Mouse (Mus musculus): ENCODE measurements around the gene Fmo5. TPM values are rescaled to one million over a fixed set of nuclear protein-coding genes. Genes with fewer than 3 reads are reported as not detected.

The Fmo5 gene
- total RNA-seq, 2 experiments from 2014 or later = 2.0 to 2.7 TPM

- DNase-seq (ENCODE audit: low spot score in 2 of 2) = no peak
- intact Hi-C loops (cut with DNase I) = no loop called here
Measured at GRCm38 (mm10) chr3:97666154-97666553, 37.5 kb downstream of the Fmo5 start.

GRCm38 (mm10) chr3:97667093-97667675 lies 38.6 kb downstream of the Fmo5 start:
- intact Hi-C loops (cut with DNase I) = no loop called here
- no peak for DNase-seq (ENCODE audit: low spot score in 2 of 2)

DNA sequence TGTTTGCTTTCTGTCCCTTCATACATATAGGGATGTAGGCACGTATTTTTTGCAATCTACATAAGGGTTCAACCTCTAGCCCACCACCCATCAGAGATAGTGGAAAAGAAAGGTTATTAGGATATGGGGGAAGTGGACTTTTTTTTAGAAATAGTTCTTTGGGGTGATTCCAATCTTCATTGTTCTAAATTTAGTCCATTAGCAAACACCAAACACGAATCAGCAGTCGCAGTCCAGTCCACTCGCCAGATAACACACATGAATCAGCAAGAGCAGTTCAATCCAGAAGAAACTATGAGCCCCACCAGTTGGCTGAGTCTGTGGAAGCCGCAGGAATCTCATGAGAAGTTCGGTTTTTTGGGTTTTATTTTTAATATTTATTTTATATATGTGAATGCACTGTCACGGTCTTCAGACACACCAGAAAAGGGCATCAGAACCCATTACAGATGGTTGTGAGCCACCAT lies 46.1 kb downstream of the Fmo5 start, which contains the start of gene Gm17651:
Gm17651 (minus strand) TSS at position 51 of the 467 bp plus-strand sequence.
- intact Hi-C loops (cut with DNase I) = no loop called here
- no peak for DNase-seq (ENCODE audit: low spot score in 2 of 2)

DNA sequence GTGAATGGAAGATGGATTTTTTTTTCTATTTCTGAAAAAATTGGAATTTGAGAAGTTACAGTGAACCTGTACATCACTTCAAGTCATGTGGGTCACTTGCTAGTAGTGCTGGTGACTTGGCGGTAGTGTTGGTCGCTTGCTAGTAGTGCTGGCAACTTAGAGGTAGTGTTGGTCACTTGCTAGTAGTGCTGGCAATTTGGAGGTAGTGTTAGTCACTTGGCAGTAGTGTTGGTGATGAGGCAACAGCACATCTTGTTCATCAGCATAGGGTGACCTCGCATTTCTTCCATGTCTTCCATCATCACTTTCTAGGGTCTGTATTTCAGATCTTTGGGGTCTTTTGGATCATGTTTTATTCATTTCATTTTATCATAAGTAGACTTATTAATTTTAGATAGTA lies 47.5 kb downstream of the Fmo5 start:
- intact Hi-C loops (cut with DNase I) = no loop called here

GRCm38 (mm10) chr3:97678416-97678815 lies 49.8 kb downstream of the Fmo5 start:
- DNase-seq (ENCODE audit: low spot score in 2 of 2) = no peak
- intact Hi-C loops (cut with DNase I) = no loop called here

More for the DNA sequence above, 47.5 kb downstream of the Fmo5 start:
- no peak for DNase-seq (ENCODE audit: low spot score in 2 of 2)

GRCm38 (mm10) chr3:97680631-97681320 lies 52.2 kb downstream of the Fmo5 start:
- peak; percentile 72 to 78 for DNase-seq (ENCODE audit: low spot score in 2 of 2)
- intact Hi-C loops (cut with DNase I) = loop anchor here (2.0 kb wide), 1 partner anchor 198 kb away; no protein-coding TSS in a partner anchor

DNA sequence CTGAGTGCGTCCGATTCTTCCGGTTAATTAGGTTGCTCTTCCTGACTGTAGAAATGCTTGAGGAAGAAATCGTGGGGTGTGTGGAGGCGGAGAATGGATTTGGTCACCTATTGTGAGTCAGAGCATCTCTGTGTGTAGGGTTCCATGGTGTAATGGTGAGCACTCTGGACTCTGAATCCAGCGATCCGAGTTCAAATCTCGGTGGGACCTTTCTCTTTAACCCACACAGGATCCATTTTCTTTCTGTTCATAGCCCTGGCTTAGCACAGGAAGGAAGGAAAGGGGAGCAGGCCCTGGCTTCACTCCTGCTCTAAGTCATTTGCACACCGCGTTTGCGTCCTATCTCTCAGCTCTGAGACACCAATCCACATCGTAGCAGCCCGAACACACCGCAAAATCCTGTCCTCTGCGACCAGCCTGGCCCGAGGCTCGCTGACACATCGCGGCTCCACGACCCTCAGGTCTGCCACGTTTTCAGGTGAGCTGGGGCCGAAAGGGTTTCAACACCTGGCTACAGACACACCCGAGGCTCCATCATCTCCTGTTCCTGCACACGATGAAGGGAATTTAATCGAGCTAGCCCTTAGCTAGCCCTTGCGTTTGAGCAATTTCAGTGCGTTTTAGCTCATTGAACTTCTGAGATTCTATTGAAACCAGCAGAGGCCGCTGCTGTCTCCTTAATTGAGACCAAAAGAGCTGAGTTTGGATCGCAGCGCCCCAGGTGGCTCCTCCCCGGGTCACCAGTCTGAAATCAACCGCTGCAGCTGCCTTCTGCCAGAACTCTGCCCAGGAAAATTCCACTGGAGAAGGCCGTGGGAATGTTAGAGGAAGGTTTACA lies 52.9 kb downstream of the Fmo5 start:
- peak; percentile 67 to 76 for DNase-seq (ENCODE audit: low spot score in 2 of 2)

GRCm38 (mm10) chr3:97682159-97682502 lies 53.5 kb downstream of the Fmo5 start:
- intact Hi-C loops (cut with DNase I) = no loop called here

More for the DNA sequence above, 52.9 kb downstream of the Fmo5 start:
- intact Hi-C loops (cut with DNase I) = loop anchor here (2.0 kb wide), 1 partner anchor 197 kb away; no protein-coding TSS in a partner anchor

GRCm38 (mm10) chr3:97682576-97682975 lies 54.0 kb downstream of the Fmo5 start:
- intact Hi-C loops (cut with DNase I) = no loop called here
- DNase-seq (ENCODE audit: low spot score in 2 of 2) = no peak

More at GRCm38 (mm10) chr3:97682159-97682502, 53.5 kb downstream of the Fmo5 start:
- no peak for DNase-seq (ENCODE audit: low spot score in 2 of 2)

- intact Hi-C loops (cut with DNase I) = no loop called here
- peak in 1 of 2 experiments; percentile 36 for DNase-seq (ENCODE audit: low spot score in 2 of 2)
Measured at GRCm38 (mm10) chr3:97683560-97684195, 55.1 kb downstream of the Fmo5 start.

DNA sequence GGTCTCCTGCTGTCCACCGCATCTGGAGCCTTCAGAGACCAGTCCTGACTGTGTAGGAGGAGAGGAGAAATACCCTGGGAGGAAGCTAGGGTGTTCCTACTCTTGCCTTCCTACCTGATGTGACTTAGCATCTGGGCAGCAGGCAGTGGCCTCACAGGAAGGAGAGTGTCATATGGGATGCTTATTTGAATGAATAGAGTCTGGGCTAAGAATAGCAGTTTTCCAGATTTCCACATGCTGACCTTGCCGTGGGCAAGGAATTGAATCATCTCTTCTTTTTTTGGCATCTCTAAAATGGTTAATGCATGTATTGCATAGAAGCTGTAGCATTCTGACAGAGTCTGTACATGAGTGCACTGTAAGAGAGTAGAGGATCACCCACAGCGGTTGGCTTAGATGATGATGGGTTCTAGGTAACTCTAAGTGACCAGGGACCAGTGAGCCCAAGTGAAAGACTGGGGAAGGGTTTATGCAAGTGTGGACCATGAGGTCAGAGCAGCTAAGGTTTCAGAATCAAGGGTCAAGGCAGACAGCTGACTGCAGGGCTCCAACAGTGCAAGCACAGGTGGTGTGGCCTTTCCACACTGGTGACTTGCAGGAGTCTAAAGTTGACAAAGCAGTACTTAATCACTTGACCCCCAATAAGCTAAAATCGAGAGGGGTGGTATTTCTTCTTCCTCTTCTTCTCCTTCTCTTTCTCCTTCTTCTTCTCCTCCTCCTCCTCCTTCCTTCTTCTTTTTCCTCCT lies 57.9 kb downstream of the Fmo5 start:
- intact Hi-C loops (cut with DNase I) = no loop called here
- no peak for DNase-seq (ENCODE audit: low spot score in 2 of 2)

DNA sequence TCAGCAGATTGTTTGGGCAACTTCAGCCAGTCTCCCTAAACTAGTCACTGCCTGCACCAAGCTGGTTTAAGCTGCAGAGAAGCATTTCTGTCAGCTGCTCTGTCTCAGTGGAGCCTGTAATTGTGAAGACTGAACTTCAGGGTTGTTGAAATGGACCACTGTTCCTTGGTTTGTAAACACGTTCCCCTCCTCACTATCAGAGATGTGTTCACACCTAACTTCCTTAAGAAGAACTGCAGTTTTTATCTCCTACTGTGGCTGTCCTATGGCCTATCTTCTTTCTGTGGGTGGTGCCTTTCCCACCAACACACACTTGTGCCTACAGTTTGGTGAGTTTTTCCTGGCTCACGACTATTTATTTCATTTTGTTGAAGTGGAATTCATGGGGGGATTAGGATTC lies 60.7 kb downstream of the Fmo5 start:
- intact Hi-C loops (cut with DNase I) = no loop called here
- no peak for DNase-seq (ENCODE audit: low spot score in 2 of 2)

GRCm38 (mm10) chr3:97690590-97690989 lies 62.0 kb downstream of the Fmo5 start:
- intact Hi-C loops (cut with DNase I) = no loop called here

GRCm38 (mm10) chr3:97691443-97692017 lies 62.9 kb downstream of the Fmo5 start:
- peak; percentile 23 to 59 for DNase-seq (ENCODE audit: low spot score in 2 of 2)
- intact Hi-C loops (cut with DNase I) = no loop called here

More at GRCm38 (mm10) chr3:97690590-97690989, 62.0 kb downstream of the Fmo5 start:
- DNase-seq (ENCODE audit: low spot score in 2 of 2) = no peak

DNA sequence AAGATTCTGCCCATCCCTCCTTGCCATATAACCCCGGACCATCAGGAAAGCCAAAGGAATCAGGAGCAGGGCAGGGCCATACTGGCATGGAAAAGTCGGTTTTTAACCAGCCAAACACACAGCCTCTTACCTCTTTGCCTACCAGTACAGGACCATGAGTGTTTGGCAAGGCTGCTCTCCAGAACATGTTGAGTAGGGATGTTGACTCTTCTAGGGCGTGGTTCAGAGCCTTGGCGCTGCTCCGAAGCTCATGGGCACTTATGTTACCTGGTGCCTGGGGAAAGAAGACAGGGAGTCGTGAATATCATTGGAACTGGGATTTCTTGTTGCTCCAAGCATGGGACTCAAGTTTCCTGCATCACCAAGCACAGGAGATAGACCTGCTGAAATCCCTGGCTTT lies 65.2 kb downstream of the Fmo5 start:
- intact Hi-C loops (cut with DNase I) = no loop called here
- no peak for DNase-seq (ENCODE audit: low spot score in 2 of 2)

DNA sequence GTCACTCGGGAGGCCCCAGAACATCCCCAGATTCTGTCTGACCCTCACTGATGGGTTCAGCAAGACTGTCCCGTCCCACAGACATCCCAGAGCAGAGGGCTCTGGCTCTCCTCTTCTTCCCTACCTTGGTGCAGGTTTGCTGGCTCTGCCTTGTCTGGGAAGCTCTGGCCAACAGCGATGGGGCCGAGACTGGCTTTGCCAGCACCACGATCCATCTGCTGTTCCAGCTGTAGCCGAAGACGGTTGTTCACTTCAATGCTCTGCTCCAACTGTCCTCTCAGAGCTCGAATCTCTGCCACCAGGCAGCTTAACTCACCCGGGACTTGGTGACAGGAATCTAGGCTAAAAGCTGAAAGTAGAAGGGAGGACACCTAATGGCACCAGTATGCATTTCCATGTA lies 68.3 kb downstream of the Fmo5 start:
- DNase-seq (ENCODE audit: low spot score in 2 of 2) = no peak
- intact Hi-C loops (cut with DNase I) = no loop called here

DNA sequence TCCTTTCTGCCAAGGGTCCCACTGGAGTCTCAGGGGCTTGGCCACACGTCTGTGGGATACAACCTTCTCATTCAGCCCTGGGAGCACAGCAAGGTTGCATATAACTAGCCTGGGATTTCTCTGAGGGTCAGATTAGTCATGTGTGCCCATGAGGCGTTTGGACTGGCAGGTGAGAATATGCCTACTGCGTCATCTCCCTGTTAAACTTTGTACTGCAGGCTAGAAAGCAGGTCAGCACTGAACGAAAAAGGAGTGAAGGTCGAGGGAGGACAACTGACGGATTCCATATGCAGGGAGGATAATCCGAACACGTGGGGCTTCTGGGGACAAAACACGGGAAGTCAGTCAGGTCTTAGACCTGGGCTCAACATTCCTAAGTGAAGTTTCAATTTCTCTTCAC lies 68.7 kb downstream of the Fmo5 start:
- no peak for DNase-seq (ENCODE audit: low spot score in 2 of 2)
- intact Hi-C loops (cut with DNase I) = no loop called here

DNA sequence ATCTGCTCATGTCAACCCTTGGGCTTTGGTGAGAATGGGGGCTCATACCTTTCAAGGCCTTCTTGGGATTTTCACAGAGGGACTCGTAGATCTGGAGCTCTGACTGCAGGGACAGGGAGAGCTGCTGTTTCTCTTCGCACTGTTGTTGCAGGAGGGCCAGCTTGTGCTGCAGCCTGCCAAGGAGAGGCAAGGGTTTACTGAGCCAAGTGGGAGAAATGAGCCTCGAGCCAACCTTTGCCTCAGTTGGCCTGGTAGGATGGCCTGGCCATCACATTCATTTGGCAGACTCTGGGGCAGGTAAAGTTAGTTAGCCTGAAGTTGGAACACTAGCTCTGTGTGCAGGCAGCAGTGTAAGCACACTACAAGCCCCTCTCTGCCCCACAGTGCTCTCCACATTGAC lies 70.5 kb downstream of the Fmo5 start:
- no peak for DNase-seq (ENCODE audit: low spot score in 2 of 2)
- intact Hi-C loops (cut with DNase I) = no loop called here

- no peak for DNase-seq (ENCODE audit: low spot score in 2 of 2)
- intact Hi-C loops (cut with DNase I) = no loop called here
Measured at GRCm38 (mm10) chr3:97701198-97701597, 72.6 kb downstream of the Fmo5 start.

Data from left cerebral cortex, postnatal 14 days (tissue).